Comparison of ENCODE assay signal across 9 mouse cellular contexts in the genomic region with DNA sequence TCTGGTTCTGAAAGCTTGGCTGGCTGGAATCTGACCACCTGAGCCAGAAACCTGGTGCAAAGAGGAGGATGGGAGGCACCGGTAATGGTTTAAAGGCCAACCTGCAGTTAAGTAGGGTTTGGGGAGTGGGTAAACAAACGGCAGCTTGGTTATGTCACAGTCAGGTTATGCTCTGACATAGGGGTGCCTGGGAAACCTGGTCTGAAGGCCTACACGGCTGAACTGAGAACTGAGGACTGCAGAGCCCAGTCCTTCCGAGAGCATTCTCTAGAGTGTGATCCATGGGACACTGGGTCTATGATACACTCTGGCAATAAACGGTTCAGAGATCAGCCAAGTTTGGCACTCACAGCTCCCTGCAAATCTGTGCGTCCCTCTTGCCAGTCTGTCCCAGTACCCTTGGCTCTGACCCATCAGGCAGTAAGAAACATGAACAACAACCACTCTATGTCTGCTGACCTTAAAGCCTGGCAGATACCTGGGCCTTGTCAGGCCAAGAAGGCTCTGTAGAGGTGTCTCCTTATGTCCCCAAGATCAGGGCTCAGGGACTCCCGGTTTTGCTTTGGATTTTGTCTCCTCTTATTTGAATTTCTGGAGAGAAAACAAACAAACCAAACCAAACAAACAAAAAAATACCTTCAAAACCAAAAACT.
DNase-seq lines count a peak whose midpoint lies in the region; ATAC-seq and TF ChIP-seq lines count a peak whose summit lies in the region.
"Had no signal": no experiment of that assay in that cellular context is flagged by ENCODE, and none has a peak within 500 bp of the region (broad histone marks: within the 10 kb centered on the region; RNA-seq: fewer than 3 reads in every experiment).

No protein-coding gene starts in this region.

- WGBS in lung, embryonic 16.5 days, result 14% methylated on average over 7 of the region's 7 CpGs
- WGBS in forebrain, postnatal 0 days, result 42% methylated on average over 7 of the region's 7 CpGs
- whole genome bisulfite sequencing in limb, embryonic 11.5 days, result 47% methylated on average over 7 of the region's 7 CpGs
- whole genome bisulfite sequencing in stomach, embryonic 14.5 days, result 35% methylated on average over 7 of the region's 7 CpGs

- H3K9me3 ChIP-seq in lung, embryonic 16.5 days (ENCODE audit: control insufficient read depth, low read length), result no peaks in the 10 kb centered on the region
- H3K9me3 ChIP-seq in forebrain, postnatal 0 days (ENCODE audit: low read length), result no peaks in the 10 kb centered on the region
- H3K9me3 ChIP-seq in limb, embryonic 11.5 days (ENCODE audit: control insufficient read depth, low read length), result no peaks in the 10 kb centered on the region
- H3K9me3 ChIP-seq in stomach, embryonic 14.5 days (ENCODE audit: control insufficient read depth, low read depth, low read length), result no peaks in the 10 kb centered on the region

- H3K36me3 ChIP-seq in lung, embryonic 16.5 days (ENCODE audit: control insufficient read depth, insufficient read depth, low read length), result no peaks in the 10 kb centered on the region
- H3K36me3 ChIP-seq in forebrain, postnatal 0 days (ENCODE audit: insufficient read depth), result no peaks in the 10 kb centered on the region
- no peaks in the 10 kb centered on the region for H3K36me3 ChIP-seq in limb, embryonic 11.5 days (ENCODE audit: control insufficient read depth, insufficient read depth, low read length)
- no peaks in the 10 kb centered on the region for H3K36me3 ChIP-seq in stomach, embryonic 14.5 days (ENCODE audit: control insufficient read depth, insufficient read depth, low read length)

- DNase-seq in lung, postnatal 4 days, result no peak
- DNase-seq in forebrain, postnatal 0 days, result no peak
- no peak for DNase-seq in limb, embryonic 11.5 days (ENCODE audit: low spot score)
- no peak for DNase-seq in left cerebral cortex, adult 11 months (ENCODE audit: low spot score)
- DNase-seq in natural killer cell, adult 2 months (ENCODE audit: low spot score in 2 of 2), result no peak

- H3K4me3 ChIP-seq in lung, embryonic 16.5 days (ENCODE audit: low read length), result peak overlapping the region; percentile 54
- H3K4me3 ChIP-seq in forebrain, postnatal 0 days (ENCODE audit: low read depth, low read length), result peak overlapping the region; percentile 49
- H3K4me3 ChIP-seq in limb, embryonic 11.5 days (ENCODE audit: low read depth, low read length), result peak overlapping the region; percentile 49
- H3K4me3 ChIP-seq in stomach, embryonic 14.5 days (ENCODE audit: low read depth, low read length), result peak overlapping the region; percentile 47

- H3K4me1 ChIP-seq in lung, embryonic 16.5 days (replicated peaks; ENCODE audit: control insufficient read depth, insufficient read depth, low read length), result peaks cover 6% of the 10 kb centered on the region
- H3K4me1 ChIP-seq in forebrain, postnatal 0 days (ENCODE audit: insufficient read depth), result peaks cover 7% of the 10 kb centered on the region; the same call in 1 of the 2 replicates
- peaks cover 13% of the 10 kb centered on the region for H3K4me1 ChIP-seq in limb, embryonic 11.5 days (ENCODE audit: control insufficient read depth, insufficient read depth, low read length)
- H3K4me1 ChIP-seq in stomach, embryonic 14.5 days (ENCODE audit: control insufficient read depth, insufficient read depth, low read length), result no peaks in the 10 kb centered on the region

- TF ChIP-seq CTCF in forebrain, postnatal 0 days (IDR thresholded peaks at IDR 0.05; ENCODE audit: low read depth), result no peak

- H3K27ac ChIP-seq in lung, embryonic 16.5 days (ENCODE audit: low read length), result no peak overlapping the region
- H3K27ac ChIP-seq in forebrain, postnatal 0 days (ENCODE audit: low read depth, low read length), result 0 out of 2 replicates have a peak overlapping the region, but pooled peaks have one; percentile 17
- H3K27ac ChIP-seq in limb, embryonic 11.5 days (replicated peaks; ENCODE audit: low read depth, low read length), result no peak overlapping the region; the same call in 1 of the 2 replicates
- no peak overlapping the region for H3K27ac ChIP-seq in stomach, embryonic 14.5 days (ENCODE audit: low read length)
- H3K27ac ChIP-seq: macrophage had no signal

- no peak overlapping the region for H3K9ac ChIP-seq in lung, embryonic 16.5 days (ENCODE audit: low read length)
- no peak overlapping the region for H3K9ac ChIP-seq in forebrain, postnatal 0 days
- H3K9ac ChIP-seq in limb, embryonic 11.5 days (ENCODE audit: low read length), result no peak overlapping the region
- H3K9ac ChIP-seq in stomach, embryonic 14.5 days (replicated peaks; ENCODE audit: low read depth, low read length), result no peak overlapping the region; the same call in 1 of the 2 replicates

- ATAC-seq in lung, embryonic 16.5 days (ENCODE audit: low read depth), result peak; percentile 41; the same call in 1 of the 2 replicates
- peak; percentile 6; the same call in 1 of the 2 replicates for ATAC-seq in forebrain, postnatal 0 days
- no peak for ATAC-seq in limb, embryonic 11.5 days (ENCODE audit: insufficient number of reproducible peaks, low FRiP score, low TSS enrichment, low read depth)
- 0 out of 2 replicates have a peak, but pooled peaks have one; percentile 10 for ATAC-seq in stomach, embryonic 14.5 days (ENCODE audit: insufficient number of reproducible peaks, insufficient read depth, low FRiP score, low read depth)
- ATAC-seq in granulocyte monocyte progenitor cell, adult 5-6 weeks (replicated peaks; ENCODE audit: poor library complexity, severe bottlenecking), result no peak

- no peaks in the 10 kb centered on the region; the same call in 1 of the 2 replicates for H3K27me3 ChIP-seq in lung, embryonic 16.5 days (ENCODE audit: control insufficient read depth, insufficient read depth, low read depth, low read length)
- H3K27me3 ChIP-seq in forebrain, postnatal 0 days (ENCODE audit: insufficient read depth, low read length), result no peaks in the 10 kb centered on the region
- H3K27me3 ChIP-seq in limb, embryonic 11.5 days (ENCODE audit: control insufficient read depth, insufficient read depth, low read length), result no peaks in the 10 kb centered on the region
- H3K27me3 ChIP-seq in stomach, embryonic 14.5 days (ENCODE audit: control insufficient read depth, insufficient read depth, low read length), result no peaks in the 10 kb centered on the region

- peak overlapping the region; percentile 81 for H3K4me2 ChIP-seq in lung, embryonic 16.5 days (ENCODE audit: low read depth, low read length)
- peak overlapping the region; percentile 51 for H3K4me2 ChIP-seq in forebrain, postnatal 0 days (ENCODE audit: low read depth)
- peak overlapping the region; percentile 61; the same call in 1 of the 2 replicates for H3K4me2 ChIP-seq in limb, embryonic 11.5 days (ENCODE audit: low read depth, severe bottlenecking)
- H3K4me2 ChIP-seq in stomach, embryonic 14.5 days (replicated peaks; ENCODE audit: low read depth, low read length), result peak overlapping the region; percentile 64

Comparison
In these comparisons a context has a peak if more than half of its experiments do, and no peak if none do; other contexts are left out.
1. ATAC-seq: peak in lung, embryonic 16.5 days (single experiment), forebrain, postnatal 0 days (single experiment) and stomach, embryonic 14.5 days (single experiment); none in limb, embryonic 11.5 days (single experiment) and granulocyte monocyte progenitor cell, adult 5-6 weeks (single experiment).
2. Peak in every context shown above with its lines, with median percentiles within 50 percentile points of each other: H3K4me2 ChIP-seq and H3K4me3 ChIP-seq.